Mouse (Mus musculus) lung, adult 2 months (tissue): ENCODE results near the gene Agap1.

ENCODE experiments used
- CTCF ChIP-seq: fragments of 200-500 bp; IDR thresholded peaks from 2 replicates; pipeline ENCODE4 v1.5.1; 2011; ENCODE audit warnings: mild to moderate bottlenecking, low read length, control low read depth; ENCODE audit not compliant: insufficient read depth
- POLR2A ChIP-seq: fragments of 200-500 bp; IDR thresholded peaks from 2 replicates; pipeline ENCODE4 v1.6.1; 2011; ENCODE audit warnings: low read depth, mild to moderate bottlenecking, control low read depth, low read length, borderline replicate concordance; ENCODE audit errors: extremely low read depth

DNA sequence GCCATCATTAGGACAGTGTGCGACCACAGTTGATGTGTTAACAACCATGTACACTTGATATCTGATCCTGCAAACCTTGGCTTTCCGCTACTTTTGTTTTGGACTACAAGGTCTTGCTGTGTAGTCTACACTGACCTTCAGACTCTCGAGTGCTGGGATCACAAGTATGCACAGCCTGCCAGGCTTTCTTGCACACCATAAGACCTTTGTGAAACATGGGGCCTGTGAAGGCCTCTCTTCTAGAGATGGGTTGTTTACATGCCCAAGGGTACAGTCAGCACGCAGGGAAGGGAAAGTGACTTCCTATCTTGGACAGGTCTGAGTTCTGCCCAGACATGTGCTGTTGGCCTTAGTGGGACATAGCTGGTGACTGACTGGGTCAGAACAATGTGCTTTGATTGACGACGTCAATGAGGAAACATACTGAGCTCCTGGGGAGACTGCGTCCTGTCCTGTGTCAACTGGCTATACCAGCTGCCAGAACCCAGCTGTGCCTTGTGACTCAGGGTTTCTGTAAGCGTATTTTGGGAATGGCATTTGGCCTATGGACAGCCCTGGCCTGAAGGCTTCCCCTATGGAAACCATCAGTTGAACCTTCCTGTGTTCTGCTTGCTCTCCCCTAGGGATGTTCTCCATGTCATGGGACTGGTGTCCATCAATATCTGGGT is 59.1 kb downstream of the Agap1 start:
- TF ChIP-seq POLR2A (no peak), CTCF (no peak)
